Mouse (Mus musculus) midbrain, postnatal 0 days (tissue): Measurements from ENCODE around the gene Celf2. TPM values are rescaled to one million over a fixed set of nuclear protein-coding genes. Genes with fewer than 3 reads are reported as not detected.
A peak's percentile ranks its signal among the peaks of the same experiment; 100 is the strongest.

Source experiments
- ATAC-seq: fragments of 200-750 bp; cut with Nextera tagmentation; 2 replicates; pipeline ENCODE4 v1.8.0; 2017; ENCODE audit warnings: moderate number of reproducible peaks, mild to moderate bottlenecking, moderate TSS enrichment, moderate library complexity; ENCODE audit not compliant: low FRiP score
- DNase-seq: peaks from one replicate; pipeline ENCODE4 v3.0.0-alpha.2; 2015; ENCODE audit warnings: low spot score
- H3K27ac ChIP-seq: fragments of 300-500 bp; sonication (generic); 2 replicates; pipeline ENCODE4 v1.5.1; 2014; ENCODE audit warnings: low read depth, mild to moderate bottlenecking, low read length, mixed read lengths
- H3K27me3 ChIP-seq: fragments of 300-500 bp; sonication (generic); 2 replicates; pipeline ENCODE4 v1.6.1; 2014; ENCODE audit warnings: low read length, control low read depth, mixed read lengths; ENCODE audit not compliant: insufficient read depth
- H3K36me3 ChIP-seq: fragments of 300-500 bp; sonication (generic); 2 replicates; pipeline ENCODE4 v1.6.1; 2014; ENCODE audit warnings: low read length, control low read depth, mixed read lengths; ENCODE audit not compliant: insufficient read depth
- H3K4me1 ChIP-seq: fragments of 300-500 bp; sonication (generic); 2 replicates; pipeline ENCODE4 v1.6.1; 2014; ENCODE audit warnings: mild to moderate bottlenecking, control low read depth, antibody characterized with exemption, low read length, mixed read lengths; ENCODE audit not compliant: insufficient read depth
- H3K4me2 ChIP-seq: fragments of 300-500 bp; sonication (generic); 2 replicates; pipeline ENCODE4 v1.6.1; 2014; ENCODE audit warnings: low read depth, mild to moderate bottlenecking, low read length, mixed read lengths; ENCODE audit not compliant: poor library complexity, severe bottlenecking
- H3K4me3 ChIP-seq: fragments of 300-500 bp; sonication (generic); 2 replicates; pipeline ENCODE4 v1.5.1; 2014; ENCODE audit warnings: low read depth, mild to moderate bottlenecking, low read length, moderate library complexity
- H3K9ac ChIP-seq: fragments of 300-500 bp; sonication (generic); replicated peaks from 2 replicates; pipeline ENCODE4 v1.6.1; 2014; ENCODE audit warnings: mild to moderate bottlenecking, low read length, moderate library complexity, mixed read lengths; ENCODE audit not compliant: poor library complexity, severe bottlenecking
- H3K9me3 ChIP-seq: fragments of 300-500 bp; sonication (generic); 2 replicates; pipeline ENCODE4 v1.6.1; 2016; ENCODE audit warnings: low read length, control low read depth
- CTCF ChIP-seq: IDR thresholded peaks from 2 replicates; pipeline ENCODE4 v1.5.1; 2016; ENCODE audit warnings: antibody characterized with exemption, mild to moderate bottlenecking
- WGBS: fragments of 180-500 bp; shearing (Covaris S2); extraction: QIAGEN DNeasy Blood & Tissue Kit; methylation state at CpG from one replicate; pipeline ENCODE4 v1.1.7; 2014; 5-methylcytosine and 5-hydroxymethylcytosine counted together
- polyA plus RNA-seq: library from polyadenylated mRNA; unstranded; fragments of >200 nt; fragmentation: Nextera tagmentation; extraction: Ambion mirVana; gene quantifications from 2 replicates; pipeline ENCODE4 v1.2.1, GENCODE M21; 2015
- total RNA-seq: library from RNA; depleted of rRNA; stranded (reverse); fragments of >200 nt; gene quantifications from 2 replicates; pipeline ENCODE4 v1.2.3, GENCODE M21; 2014

The Celf2 gene
- total and polyA plus RNA-seq, 2 experiments from 2014 or later, result 112 to 135 TPM

DNA sequence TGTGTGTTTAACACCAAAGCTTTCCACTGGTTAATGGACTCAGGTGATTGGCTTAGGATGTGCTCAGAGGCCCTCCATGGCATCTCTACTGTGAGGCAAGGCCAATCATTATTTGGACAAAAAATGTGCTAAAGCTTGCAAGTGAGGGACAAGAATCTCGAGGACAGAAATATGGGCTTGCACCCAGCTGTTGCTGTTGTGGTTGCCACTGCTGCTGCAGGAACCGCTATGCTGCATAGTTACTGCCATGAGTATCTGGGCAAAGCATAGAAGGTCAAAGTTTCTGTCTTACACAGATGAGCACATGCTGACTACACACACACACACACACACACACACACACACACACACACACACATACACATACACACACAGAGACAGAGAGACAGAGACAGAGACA lies 24.8 kb upstream of the Celf2 start:
- no peak for DNase-seq
- no peak for ATAC-seq
- Histone ChIP-seq H3K27me3 (no peaks in the 10 kb centered on the region), H3K27ac (no peak overlapping the region), H3K9ac (no peak overlapping the region), H3K36me3 (no peaks in the 10 kb centered on the region), H3K4me1 (peaks cover 5% of the 10 kb centered on the region; the same call in 1 of the 2 replicates), H3K4me2 (no peak overlapping the region), H3K9me3 (no peaks in the 10 kb centered on the region), H3K4me3 (no peak overlapping the region)
- 82% methylated on average over 2 of the region's 2 CpGs for WGBS
- no peak for TF ChIP-seq CTCF

DNA sequence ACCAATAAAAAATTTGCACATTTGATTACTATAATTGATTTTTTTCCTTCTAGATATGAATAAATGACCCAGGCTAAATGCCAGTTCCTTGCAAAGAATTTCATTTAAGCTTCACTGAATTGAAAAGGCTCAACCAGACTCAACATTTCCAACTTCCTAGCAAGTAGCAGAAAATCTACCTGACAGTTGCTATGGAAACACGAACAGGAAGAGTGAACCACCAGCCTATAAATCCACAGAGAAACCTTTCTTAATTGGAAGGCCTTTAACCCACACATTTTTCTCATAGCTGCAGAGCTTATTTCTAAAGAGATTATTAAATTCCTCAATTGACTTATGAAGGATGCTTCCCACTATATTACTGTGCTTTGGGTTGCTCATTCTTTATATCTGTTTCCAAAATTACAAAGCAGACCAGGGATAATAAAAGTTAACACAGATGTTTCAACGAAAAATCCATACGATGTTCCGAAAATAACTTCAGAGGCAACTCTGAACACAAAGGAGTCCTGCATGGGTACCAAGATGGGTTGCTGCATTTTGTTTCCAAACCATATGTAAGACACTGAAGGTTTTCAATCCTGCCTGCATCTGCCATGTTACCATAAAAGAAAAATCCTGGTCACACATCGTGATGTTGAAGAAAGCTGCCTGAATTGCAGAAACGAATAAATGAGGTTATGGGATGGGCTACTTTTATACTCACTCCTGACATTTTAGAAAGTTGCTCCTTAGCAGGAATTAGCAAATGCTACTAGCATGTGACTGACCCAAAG lies 22.0 kb upstream of the Celf2 start:
- no peak for TF ChIP-seq CTCF

GRCm38 (mm10) chr2:7530461-7531184 lies 21.3 kb upstream of the Celf2 start:
- 18% methylated on average over 8 of the region's 8 CpGs for WGBS
- H3K27ac ChIP-seq, result peak overlapping the region; percentile 74

More for the DNA sequence above, 22.0 kb upstream of the Celf2 start:
- Histone ChIP-seq H3K4me2 (no peak overlapping the region), H3K27me3 (no peaks in the 10 kb centered on the region), H3K36me3 (no peaks in the 10 kb centered on the region), H3K9me3 (no peaks in the 10 kb centered on the region), H3K9ac (no peak overlapping the region), H3K27ac (peak overlapping the region; percentile 74), H3K4me3 (no peak overlapping the region), H3K4me1 (peaks cover 5% of the 10 kb centered on the region; the same call in 1 of the 2 replicates)
- ATAC-seq (peak; percentile 77), DNase-seq (peak; percentile 66)
- WGBS, result 21% methylated on average over 6 of the region's 6 CpGs

DNA sequence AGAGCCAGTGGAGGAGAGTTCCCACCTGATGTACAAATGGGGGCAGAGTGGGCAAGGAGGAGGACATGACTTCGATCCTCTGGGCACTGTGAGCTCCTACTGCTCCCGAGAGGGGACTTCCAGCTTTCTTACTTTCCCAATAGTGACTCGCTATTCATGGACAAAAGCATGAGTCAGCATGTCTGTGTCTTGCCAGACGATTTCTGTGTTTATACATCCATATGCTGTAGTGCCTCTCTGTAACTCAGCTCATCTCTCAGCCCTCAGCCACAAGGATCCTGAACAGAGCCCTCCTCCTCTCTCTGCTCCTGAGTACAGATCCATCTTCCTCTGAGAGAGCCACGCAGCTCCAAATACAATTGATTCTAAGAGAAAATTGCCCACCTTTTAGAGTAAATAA lies 20.3 kb upstream of the Celf2 start:
- Histone ChIP-seq H3K27ac (peak overlapping the region; percentile 26; the same call in 1 of the 2 replicates), H3K4me3 (no peak overlapping the region), H3K9me3 (no peaks in the 10 kb centered on the region), H3K4me2 (no peak overlapping the region), H3K36me3 (no peaks in the 10 kb centered on the region), H3K27me3 (no peaks in the 10 kb centered on the region), H3K9ac (no peak overlapping the region), H3K4me1 (peaks cover 5% of the 10 kb centered on the region; the same call in 1 of the 2 replicates)
- ATAC-seq, result no peak
- WGBS, result 35% methylated on average over 5 of the region's 5 CpGs
- DNase-seq, result no peak
- no peak for TF ChIP-seq CTCF

More at GRCm38 (mm10) chr2:7530461-7531184, 21.3 kb upstream of the Celf2 start:
- Histone ChIP-seq H3K9ac (no peak overlapping the region), H3K4me3 (no peak overlapping the region), H3K4me1 (peaks cover 5% of the 10 kb centered on the region; the same call in 1 of the 2 replicates), H3K9me3 (no peaks in the 10 kb centered on the region), H3K27me3 (no peaks in the 10 kb centered on the region), H3K4me2 (no peak overlapping the region), H3K36me3 (no peaks in the 10 kb centered on the region)
- no peak for TF ChIP-seq CTCF
- DNase-seq, result no peak
- ATAC-seq, result no peak; the same call in 1 of the 2 replicates

- H3K4me2 ChIP-seq, result no peak overlapping the region
- ATAC-seq, result no peak; the same call in 1 of the 2 replicates
- H3K4me1 ChIP-seq, result peaks cover 5% of the 10 kb centered on the region; the same call in 1 of the 2 replicates
- no peak for TF ChIP-seq CTCF
- H3K27ac ChIP-seq, result no peak overlapping the region
- 27% methylated on average over 6 of the region's 6 CpGs for WGBS
- H3K9me3 ChIP-seq, result no peaks in the 10 kb centered on the region
- no peak overlapping the region for H3K4me3 ChIP-seq
- DNase-seq, result no peak
- H3K27me3 ChIP-seq, result no peaks in the 10 kb centered on the region
- no peaks in the 10 kb centered on the region for H3K36me3 ChIP-seq
- H3K9ac ChIP-seq, result no peak overlapping the region
Measured at GRCm38 (mm10) chr2:7526696-7527095, 17.3 kb upstream of the Celf2 start.

DNA sequence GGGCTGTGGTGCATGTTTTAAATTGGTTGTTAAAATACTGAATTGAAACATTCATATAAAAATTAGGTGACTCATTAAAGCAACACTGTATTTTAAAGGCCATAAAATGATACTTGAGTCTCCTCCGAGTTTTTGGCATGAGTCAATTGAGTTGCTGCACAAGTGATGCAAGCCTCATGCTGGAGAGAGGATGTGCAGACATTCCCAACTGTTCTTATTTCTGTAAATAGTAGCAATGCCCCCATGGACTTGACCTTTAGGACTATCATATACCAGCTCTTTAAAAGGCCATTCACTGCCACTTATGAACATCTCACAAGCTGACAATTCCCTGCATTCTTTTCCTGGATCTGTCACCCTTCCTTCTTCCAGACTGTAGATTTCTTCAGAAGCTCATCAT lies 10.1 kb upstream of the Celf2 start:
- no peak overlapping the region for H3K4me3 ChIP-seq
- DNase-seq (no peak), ATAC-seq (no peak)
- H3K27ac ChIP-seq, result no peak overlapping the region
- 88% methylated on average over 1 of the region's 1 CpGs for WGBS
- no peak for TF ChIP-seq CTCF
- no peaks in the 10 kb centered on the region for H3K9me3 ChIP-seq
- no peak overlapping the region for H3K4me2 ChIP-seq
- no peak overlapping the region for H3K9ac ChIP-seq
- H3K4me1 ChIP-seq, result no peaks in the 10 kb centered on the region
- H3K27me3 ChIP-seq, result no peaks in the 10 kb centered on the region
- no peaks in the 10 kb centered on the region for H3K36me3 ChIP-seq
